Mouse (Mus musculus): ENCODE measurements around the gene Tecr. TPM values are rescaled to one million over a fixed set of nuclear protein-coding genes. Genes with fewer than 3 reads are reported as not detected.

The Tecr gene
- polyA plus RNA-seq, 1 experiment from 2014 or later, result 760 TPM

- no peak for DNase-seq (ENCODE audit: low spot score)
- Histone ChIP-seq H3K4me1 (ENCODE audit: control insufficient read depth, insufficient read depth, low read length) (peaks cover 10% of the 10 kb centered on the region), H3K27ac (ENCODE audit: low read depth, low read length) (no peak overlapping the region)
These were observed 41.9 kb upstream of the Tecr start for GRCm38 (mm10) chr8:83649699-83650098.

GRCm38 (mm10) chr8:83648031-83648430, 40.3 kb upstream of the Tecr start:
- H3K4me3 ChIP-seq (ENCODE audit: low read depth, low read length), result no peak overlapping the region
- H3K27me3 ChIP-seq (ENCODE audit: control insufficient read depth, insufficient read depth, low read length), result no peaks in the 10 kb centered on the region
- DNase-seq (ENCODE audit: low spot score) (no peak), ATAC-seq (ENCODE audit: insufficient read depth, low FRiP score, low TSS enrichment) (no peak)
- no peak overlapping the region for H3K9ac ChIP-seq (ENCODE audit: low read length)
- H3K27ac ChIP-seq (ENCODE audit: low read depth, low read length), result no peak overlapping the region
- H3K9me3 ChIP-seq (ENCODE audit: control insufficient read depth, low read length), result no peaks in the 10 kb centered on the region
- no peak overlapping the region for H3K4me2 ChIP-seq (ENCODE audit: low read depth)
- H3K4me1 ChIP-seq (ENCODE audit: control insufficient read depth, insufficient read depth, low read length), result 0 out of 2 replicates have a peak, but pooled peaks cover 4% of the 10 kb centered on the region
- H3K36me3 ChIP-seq (ENCODE audit: control insufficient read depth, insufficient read depth, low read length), result no peaks in the 10 kb centered on the region
- WGBS, result 94% methylated on average over 4 of the region's 4 CpGs

More at GRCm38 (mm10) chr8:83649699-83650098, 41.9 kb upstream of the Tecr start:
- Histone ChIP-seq H3K4me3 (ENCODE audit: low read depth, low read length) (no peak overlapping the region), H3K9me3 (ENCODE audit: control insufficient read depth, low read length) (no peaks in the 10 kb centered on the region), H3K36me3 (ENCODE audit: control insufficient read depth, insufficient read depth, low read length) (no peaks in the 10 kb centered on the region), H3K27me3 (ENCODE audit: control insufficient read depth, insufficient read depth, low read length) (no peaks in the 10 kb centered on the region), H3K4me2 (ENCODE audit: low read depth) (no peak overlapping the region), H3K9ac (ENCODE audit: low read length) (no peak overlapping the region)
- no peak for ATAC-seq (ENCODE audit: insufficient read depth, low FRiP score, low TSS enrichment)
- 94% methylated on average over 6 of the region's 6 CpGs for WGBS

GRCm38 (mm10) chr8:83647511-83647910, 39.7 kb upstream of the Tecr start:
- ATAC-seq (ENCODE audit: insufficient read depth, low FRiP score, low TSS enrichment), result no peak

GRCm38 (mm10) chr8:83639649-83640048, 31.9 kb upstream of the Tecr start:
- H3K36me3 ChIP-seq (ENCODE audit: control insufficient read depth, insufficient read depth, low read length), result no peaks in the 10 kb centered on the region
- H3K9me3 ChIP-seq (ENCODE audit: control insufficient read depth, low read length), result 0 out of 2 replicates have a peak, but pooled peaks cover 2% of the 10 kb centered on the region
- H3K4me3 ChIP-seq (ENCODE audit: low read depth, low read length), result no peak overlapping the region
- ATAC-seq (ENCODE audit: insufficient read depth, low FRiP score, low TSS enrichment) (no peak), DNase-seq (ENCODE audit: low spot score) (no peak)
- H3K9ac ChIP-seq (ENCODE audit: low read length), result no peak overlapping the region
- H3K27ac ChIP-seq (ENCODE audit: low read depth, low read length), result no peak overlapping the region
- no peak overlapping the region for H3K4me2 ChIP-seq (ENCODE audit: low read depth)
- no peaks in the 10 kb centered on the region for H3K27me3 ChIP-seq (ENCODE audit: control insufficient read depth, insufficient read depth, low read length)
- 79% methylated on average over 5 of the region's 5 CpGs for WGBS
- H3K4me1 ChIP-seq (ENCODE audit: control insufficient read depth, insufficient read depth, low read length), result no peaks in the 10 kb centered on the region

More at GRCm38 (mm10) chr8:83647511-83647910, 39.7 kb upstream of the Tecr start:
- no peak for DNase-seq (ENCODE audit: low spot score)
- Histone ChIP-seq H3K27me3 (ENCODE audit: control insufficient read depth, insufficient read depth, low read length) (no peaks in the 10 kb centered on the region), H3K4me2 (ENCODE audit: low read depth) (no peak overlapping the region), H3K4me1 (ENCODE audit: control insufficient read depth, insufficient read depth, low read length) (0 out of 2 replicates have a peak, but pooled peaks cover 4% of the 10 kb centered on the region), H3K4me3 (ENCODE audit: low read depth, low read length) (no peak overlapping the region), H3K36me3 (ENCODE audit: control insufficient read depth, insufficient read depth, low read length) (no peaks in the 10 kb centered on the region), H3K9ac (ENCODE audit: low read length) (no peak overlapping the region), H3K27ac (ENCODE audit: low read depth, low read length) (no peak overlapping the region), H3K9me3 (ENCODE audit: control insufficient read depth, low read length) (no peaks in the 10 kb centered on the region)
- WGBS, result 93% methylated on average over 11 of the region's 11 CpGs

GRCm38 (mm10) chr8:83638856-83639255, 31.1 kb upstream of the Tecr start:
- no peaks in the 10 kb centered on the region for H3K4me1 ChIP-seq (ENCODE audit: control insufficient read depth, insufficient read depth, low read length)
- no peaks in the 10 kb centered on the region for H3K27me3 ChIP-seq (ENCODE audit: control insufficient read depth, insufficient read depth, low read length)
- DNase-seq (ENCODE audit: low spot score) (no peak), ATAC-seq (ENCODE audit: insufficient read depth, low FRiP score, low TSS enrichment) (no peak)
- H3K36me3 ChIP-seq (ENCODE audit: control insufficient read depth, insufficient read depth, low read length), result no peaks in the 10 kb centered on the region
- no peak overlapping the region for H3K9ac ChIP-seq (ENCODE audit: low read length)
- WGBS, result 77% methylated on average over 4 of the region's 4 CpGs
- no peak overlapping the region for H3K4me2 ChIP-seq (ENCODE audit: low read depth)
- H3K9me3 ChIP-seq (ENCODE audit: control insufficient read depth, low read length), result 0 out of 2 replicates have a peak, but pooled peaks cover 2% of the 10 kb centered on the region
- no peak overlapping the region for H3K27ac ChIP-seq (ENCODE audit: low read depth, low read length)
- H3K4me3 ChIP-seq (ENCODE audit: low read depth, low read length), result no peak overlapping the region

- no peak overlapping the region for H3K27ac ChIP-seq (ENCODE audit: low read depth, low read length)
- H3K27me3 ChIP-seq (ENCODE audit: control insufficient read depth, insufficient read depth, low read length), result no peaks in the 10 kb centered on the region
- H3K4me3 ChIP-seq (ENCODE audit: low read depth, low read length), result no peak overlapping the region
- no peaks in the 10 kb centered on the region for H3K4me1 ChIP-seq (ENCODE audit: control insufficient read depth, insufficient read depth, low read length)
- no peak overlapping the region for H3K9ac ChIP-seq (ENCODE audit: low read length)
- no peaks in the 10 kb centered on the region for H3K36me3 ChIP-seq (ENCODE audit: control insufficient read depth, insufficient read depth, low read length)
- DNase-seq (ENCODE audit: low spot score) (no peak), ATAC-seq (ENCODE audit: insufficient read depth, low FRiP score, low TSS enrichment) (no peak)
- H3K4me2 ChIP-seq (ENCODE audit: low read depth), result no peak overlapping the region
- H3K9me3 ChIP-seq (ENCODE audit: control insufficient read depth, low read length), result 0 out of 2 replicates have a peak, but pooled peaks cover 2% of the 10 kb centered on the region
- WGBS, result 88% methylated on average over 7 of the region's 7 CpGs
These were observed 24.4 kb upstream of the Tecr start for GRCm38 (mm10) chr8:83632083-83632707.

GRCm38 (mm10) chr8:83625676-83626299, 18.0 kb upstream of the Tecr start:
- no peak overlapping the region for H3K4me3 ChIP-seq (ENCODE audit: low read depth, low read length)
- H3K9me3 ChIP-seq (ENCODE audit: control insufficient read depth, low read length), result no peaks in the 10 kb centered on the region
- H3K4me2 ChIP-seq (ENCODE audit: low read depth), result no peak overlapping the region
- ATAC-seq (ENCODE audit: insufficient read depth, low FRiP score, low TSS enrichment) (no peak), DNase-seq (ENCODE audit: low spot score) (no peak)
- 90% methylated on average over 6 of the region's 6 CpGs for WGBS
- no peaks in the 10 kb centered on the region for H3K4me1 ChIP-seq (ENCODE audit: control insufficient read depth, insufficient read depth, low read length)
- H3K27ac ChIP-seq (ENCODE audit: low read depth, low read length), result no peak overlapping the region
- H3K9ac ChIP-seq (ENCODE audit: low read length), result no peak overlapping the region
- no peaks in the 10 kb centered on the region for H3K27me3 ChIP-seq (ENCODE audit: control insufficient read depth, insufficient read depth, low read length)
- no peaks in the 10 kb centered on the region for H3K36me3 ChIP-seq (ENCODE audit: control insufficient read depth, insufficient read depth, low read length)

- H3K4me1 ChIP-seq (ENCODE audit: control insufficient read depth, insufficient read depth, low read length), result no peaks in the 10 kb centered on the region
- H3K9me3 ChIP-seq (ENCODE audit: control insufficient read depth, low read length), result no peaks in the 10 kb centered on the region
- H3K27ac ChIP-seq (ENCODE audit: low read depth, low read length), result no peak overlapping the region
- DNase-seq (ENCODE audit: low spot score) (peak; percentile 32), ATAC-seq (ENCODE audit: insufficient read depth, low FRiP score, low TSS enrichment) (no peak)
- WGBS, result 50% methylated on average over 3 of the region's 3 CpGs
- H3K27me3 ChIP-seq (ENCODE audit: control insufficient read depth, insufficient read depth, low read length), result no peaks in the 10 kb centered on the region
- H3K9ac ChIP-seq (ENCODE audit: low read length), result no peak overlapping the region
- H3K4me3 ChIP-seq (ENCODE audit: low read depth, low read length), result no peak overlapping the region
- H3K4me2 ChIP-seq (ENCODE audit: low read depth), result no peak overlapping the region
- no peaks in the 10 kb centered on the region for H3K36me3 ChIP-seq (ENCODE audit: control insufficient read depth, insufficient read depth, low read length)
These were observed 17.0 kb upstream of the Tecr start for GRCm38 (mm10) chr8:83624739-83625138.

- H3K27ac ChIP-seq (ENCODE audit: low read depth, low read length), result no peak overlapping the region
- ATAC-seq (ENCODE audit: insufficient read depth, low FRiP score, low TSS enrichment) (no peak), DNase-seq (ENCODE audit: low spot score) (no peak)
- no peaks in the 10 kb centered on the region for H3K9me3 ChIP-seq (ENCODE audit: control insufficient read depth, low read length)
- no peak overlapping the region for H3K4me2 ChIP-seq (ENCODE audit: low read depth)
- H3K4me3 ChIP-seq (ENCODE audit: low read depth, low read length), result no peak overlapping the region
- H3K36me3 ChIP-seq (ENCODE audit: control insufficient read depth, insufficient read depth, low read length), result no peaks in the 10 kb centered on the region
- 90% methylated on average over 7 of the region's 7 CpGs for WGBS
- no peaks in the 10 kb centered on the region for H3K27me3 ChIP-seq (ENCODE audit: control insufficient read depth, insufficient read depth, low read length)
- no peaks in the 10 kb centered on the region for H3K4me1 ChIP-seq (ENCODE audit: control insufficient read depth, insufficient read depth, low read length)
- H3K9ac ChIP-seq (ENCODE audit: low read length), result no peak overlapping the region
These were observed 15.8 kb upstream of the Tecr start for GRCm38 (mm10) chr8:83623549-83623948.
